In genomic region chr10:93834394-93834745, GRCm38 (mm10) we compare ENCODE assay signal across 9 mouse cellular contexts. TPM values are rescaled to one million over a fixed set of nuclear protein-coding genes. Genes with fewer than 3 reads are reported as not detected.
DNase-seq lines count a peak whose midpoint lies in the region; ATAC-seq and TF ChIP-seq lines count a peak whose summit lies in the region.
"Had no signal": no experiment of that assay in that cellular context is flagged by ENCODE, and none has a peak within 500 bp of the region (broad histone marks: within the 10 kb centered on the region; RNA-seq: fewer than 3 reads in every experiment).

No protein-coding gene starts in this region.

- no peak for ATAC-seq in kidney, postnatal 0 days (replicated peaks; ENCODE audit: low FRiP score, low read depth)
- no peak for ATAC-seq in embryonic facial prominence, embryonic 11.5 days (replicated peaks; ENCODE audit: insufficient number of reproducible peaks, low FRiP score, low TSS enrichment, low read depth)
- ATAC-seq in hindbrain, embryonic 16.5 days = no peak
- ATAC-seq in midbrain, embryonic 15.5 days (replicated peaks) = no peak

- H3K27me3 ChIP-seq in kidney, postnatal 0 days (ENCODE audit: insufficient read depth, low read length) = peaks cover 39% of the 10 kb centered on the region
- peaks cover 11% of the 10 kb centered on the region for H3K27me3 ChIP-seq in embryonic facial prominence, embryonic 11.5 days (ENCODE audit: control insufficient read depth, insufficient read depth, low read length)
- H3K27me3 ChIP-seq in hindbrain, embryonic 16.5 days (replicated peaks; ENCODE audit: control insufficient read depth, insufficient read depth, low read length) = peaks cover 28% of the 10 kb centered on the region
- H3K27me3 ChIP-seq in midbrain, embryonic 15.5 days (replicated peaks) = peaks cover 37% of the 10 kb centered on the region

- peak overlapping the region; percentile 60 for H3K4me3 ChIP-seq in kidney, postnatal 0 days (replicated peaks; ENCODE audit: low read depth, low read length)
- H3K4me3 ChIP-seq in embryonic facial prominence, embryonic 11.5 days (ENCODE audit: low read depth, low read length) = peak overlapping the region; percentile 57
- peak overlapping the region; percentile 71 for H3K4me3 ChIP-seq in hindbrain, embryonic 16.5 days (ENCODE audit: low read length)
- peak overlapping the region; percentile 67 for H3K4me3 ChIP-seq in midbrain, embryonic 15.5 days

- no peak overlapping the region for H3K27ac ChIP-seq in kidney, postnatal 0 days
- H3K27ac ChIP-seq in embryonic facial prominence, embryonic 11.5 days (replicated peaks; ENCODE audit: low read depth, low read length) = no peak overlapping the region
- no peak overlapping the region for H3K27ac ChIP-seq in hindbrain, embryonic 16.5 days (ENCODE audit: low read depth, low read length)
- H3K27ac ChIP-seq in midbrain, embryonic 15.5 days = no peak overlapping the region

- intact Hi-C loops in gastrocnemius, postnatal 14 days (cut with DNase I; ENCODE audit: low total_unique reads) = no loop called here

- TF ChIP-seq CTCF in kidney, postnatal 0 days (IDR thresholded peaks at IDR 0.05; ENCODE audit: low read depth) = no peak

- 3% methylated on average over 13 of the region's 13 CpGs for WGBS in kidney, postnatal 0 days
- WGBS in embryonic facial prominence, embryonic 11.5 days = 4% methylated on average over 13 of the region's 13 CpGs
- 2% methylated on average over 13 of the region's 13 CpGs for WGBS in hindbrain, embryonic 16.5 days
- WGBS in midbrain, embryonic 15.5 days = 3% methylated on average over 13 of the region's 13 CpGs

- H3K4me2 ChIP-seq in kidney, postnatal 0 days (ENCODE audit: low read length) = peak overlapping the region; percentile 96
- peak overlapping the region; percentile 85 for H3K4me2 ChIP-seq in embryonic facial prominence, embryonic 11.5 days (ENCODE audit: low read depth, low read length)
- peak overlapping the region; percentile 99 for H3K4me2 ChIP-seq in hindbrain, embryonic 16.5 days (ENCODE audit: low read length)
- peak overlapping the region; percentile 99 for H3K4me2 ChIP-seq in midbrain, embryonic 15.5 days

- no peaks in the 10 kb centered on the region for H3K36me3 ChIP-seq in kidney, postnatal 0 days (ENCODE audit: insufficient read depth, low read length)
- no peaks in the 10 kb centered on the region for H3K36me3 ChIP-seq in embryonic facial prominence, embryonic 11.5 days (replicated peaks; ENCODE audit: control insufficient read depth, insufficient read depth, low read depth, low read length)
- H3K36me3 ChIP-seq in hindbrain, embryonic 16.5 days (ENCODE audit: control insufficient read depth, insufficient read depth, low read length) = no peaks in the 10 kb centered on the region
- no peaks in the 10 kb centered on the region for H3K36me3 ChIP-seq in midbrain, embryonic 15.5 days (replicated peaks)

- peak; percentile 9 for DNase-seq in kidney, postnatal 0 days (ENCODE audit: low spot score)
- DNase-seq in kidney, adult 11 months = no peak
- DNase-seq in embryonic facial prominence, embryonic 11.5 days (ENCODE audit: low spot score) = no peak
- no peak for DNase-seq in MN1 (ENCODE audit: low spot score)
- DNase-seq in c-Kit-positive CD71-positive TER-119-positive erythroid progenitor cells, embryonic 14.5 days (ENCODE audit: low spot score) = no peak
- DNase-seq in gastrocnemius, postnatal 14 days = no peak
- DNase-seq: right cerebral cortex, postnatal 14 days had no signal

- H3K9me3 ChIP-seq in kidney, postnatal 0 days (replicated peaks; ENCODE audit: low read length) = no peaks in the 10 kb centered on the region
- no peaks in the 10 kb centered on the region for H3K9me3 ChIP-seq in embryonic facial prominence, embryonic 11.5 days (replicated peaks; ENCODE audit: control insufficient read depth, low read length)
- no peaks in the 10 kb centered on the region for H3K9me3 ChIP-seq in hindbrain, embryonic 16.5 days (ENCODE audit: control insufficient read depth, low read length)
- H3K9me3 ChIP-seq in midbrain, embryonic 15.5 days = no peaks in the 10 kb centered on the region

- H3K4me1 ChIP-seq in kidney, postnatal 0 days (replicated peaks; ENCODE audit: insufficient read depth, low read length) = peaks cover 13% of the 10 kb centered on the region
- no peaks in the 10 kb centered on the region for H3K4me1 ChIP-seq in embryonic facial prominence, embryonic 11.5 days (ENCODE audit: control insufficient read depth, insufficient read depth, low read length)
- H3K4me1 ChIP-seq in hindbrain, embryonic 16.5 days (ENCODE audit: control insufficient read depth, insufficient read depth, low read depth, low read length) = peaks cover 10% of the 10 kb centered on the region
- H3K4me1 ChIP-seq in midbrain, embryonic 15.5 days = peaks cover 12% of the 10 kb centered on the region

- no peak overlapping the region for H3K9ac ChIP-seq in kidney, postnatal 0 days (ENCODE audit: low read depth, low read length)
- H3K9ac ChIP-seq in embryonic facial prominence, embryonic 11.5 days (replicated peaks; ENCODE audit: low read length) = peak overlapping the region; percentile 40
- peak overlapping the region; percentile 59 for H3K9ac ChIP-seq in hindbrain, embryonic 16.5 days (ENCODE audit: low read depth, low read length)
- peak overlapping the region; percentile 34; the same call in 1 of the 2 replicates for H3K9ac ChIP-seq in midbrain, embryonic 15.5 days

RNA-seq across cellular contexts. Expression of gene Usp44, which starts 3.0 kb away (rescaled TPM):
- polyA plus RNA-seq in kidney, postnatal 0 days (2015; fragmentation: Nextera tagmentation; extraction: Ambion mirVana) = 0.18 and 0.34 TPM in 2 replicates
- polyA plus RNA-seq in embryonic facial prominence, embryonic 11.5 days (2014; fragmentation: Nextera tagmentation; extraction: Ambion mirVana) = 5.0 and 5.5 TPM in 2 replicates
- polyA plus RNA-seq in hindbrain, embryonic 16.5 days (2015; fragmentation: Nextera tagmentation; extraction: Ambion mirVana) = 0.27 and 0.29 TPM in 2 replicates
- polyA plus RNA-seq in midbrain, embryonic 15.5 days (2015; fragmentation: Nextera tagmentation; extraction: Ambion mirVana) = 0.32 and 0.61 TPM in 2 replicates
- total RNA-seq in gastrocnemius, postnatal 14 days (2021) = under 1 TPM; 0.31 to 0.45 TPM
